Comparison of ENCODE assay signal across 22 mouse cellular contexts in genomic region chr16:17701043-17701405, GRCm38 (mm10).
"Had no signal": no experiment of that assay in that cellular context is flagged by ENCODE, and none has a peak within 500 bp of the region (broad histone marks: within the 10 kb centered on the region; RNA-seq: fewer than 3 reads in every experiment).

No protein-coding gene starts in this region.

- ATAC-seq: liver, embryonic 12.5 days had no signal

- H3K27me3 ChIP-seq: limb, embryonic 13.5 days; liver, embryonic 12.5 days; liver, embryonic 15.5 days had no signal

- H3K9ac ChIP-seq: limb, embryonic 13.5 days; liver, embryonic 12.5 days; liver, embryonic 15.5 days; lung, embryonic 14.5 days had no signal

- H3K9me3 ChIP-seq: limb, embryonic 10.5 days; limb, embryonic 13.5 days; liver, embryonic 12.5 days; liver, embryonic 15.5 days had no signal

- H3K4me2 ChIP-seq: limb, embryonic 13.5 days; liver, embryonic 12.5 days; liver, embryonic 15.5 days; lung, embryonic 14.5 days; midbrain, embryonic 11.5 days had no signal

- H3K4me1 ChIP-seq: limb, embryonic 10.5 days; limb, embryonic 13.5 days; liver, embryonic 15.5 days had no signal

- H3K27ac ChIP-seq: limb, embryonic 10.5 days; limb, embryonic 13.5 days; liver, embryonic 12.5 days; liver, embryonic 15.5 days had no signal

- H3K4me3 ChIP-seq: limb, embryonic 10.5 days; limb, embryonic 13.5 days; liver, embryonic 12.5 days; liver, embryonic 15.5 days had no signal

- DNase-seq: kidney, adult 11 months; kidney, adult 8-10 months; kidney, postnatal 14 days; kidney, postnatal 4 days; layer of hippocampus, adult 9-11 months; liver; lung, embryonic 14.5 days; lung, postnatal 10 days; lung, postnatal 36 days; midbrain, embryonic 14.5 days; right cerebral cortex, adult 18-20 months; right cerebral cortex, postnatal 14 days; right cerebral cortex, postnatal 4 days; spleen, adult 18-20 months; thymus, adult 2 months; thymus, postnatal 14 days; thymus, postnatal 4 days had no signal
